Mouse (Mus musculus): ENCODE measurements around the gene Rnasek. TPM values are rescaled to one million over a fixed set of nuclear protein-coding genes. Genes with fewer than 3 reads are reported as not detected.

Gene Rnasek
- total RNA-seq, 2 experiments from 2014 or later: 180 to 182 TPM

DNA sequence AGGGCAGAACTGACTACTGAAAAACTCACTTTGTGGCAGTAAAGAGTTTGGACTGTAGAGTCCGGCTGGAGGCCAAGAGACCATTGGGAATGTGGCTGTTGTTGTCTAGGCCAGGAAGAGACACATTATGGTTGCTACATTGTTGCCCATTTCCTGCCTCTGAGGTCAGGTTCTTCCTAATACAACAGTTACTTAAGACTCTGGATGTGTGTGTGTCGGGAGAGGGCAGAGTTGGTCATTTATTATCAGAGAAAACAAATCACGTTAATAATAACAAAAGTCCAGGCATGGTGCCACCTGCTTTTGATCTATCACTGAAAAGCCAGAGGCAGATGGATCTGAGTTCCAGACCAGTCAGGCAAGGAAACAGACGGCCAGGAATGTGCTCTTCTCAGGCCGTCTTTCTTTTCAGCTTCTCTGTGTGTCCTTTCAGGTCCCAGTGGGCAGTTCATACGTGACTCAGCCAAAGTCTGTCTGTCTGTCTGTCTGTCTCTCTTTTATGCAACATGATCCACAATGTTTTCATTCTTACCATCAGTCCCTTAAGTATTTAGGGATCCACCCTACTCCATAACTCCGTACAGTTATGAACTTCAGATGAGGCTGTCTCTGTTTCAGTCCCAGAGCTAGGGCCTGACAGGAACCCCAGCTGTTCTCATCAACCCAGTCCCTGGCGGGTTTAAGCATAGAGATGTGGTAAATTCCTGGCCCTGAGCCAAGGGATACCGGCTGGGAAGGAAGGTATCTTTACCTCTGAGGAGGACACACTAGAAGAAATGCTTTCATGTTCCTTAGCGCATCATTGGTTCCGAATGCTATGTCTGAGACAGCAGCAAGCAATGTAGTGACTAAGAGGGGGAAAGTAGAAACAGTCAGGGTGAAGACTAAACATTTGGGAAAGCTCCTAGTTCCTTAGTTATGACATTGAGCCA lies 46.0 kb downstream of the Rnasek start:
- DNase-seq: no peak
- intact Hi-C loops (cut with DNase I): no loop called here

DNA sequence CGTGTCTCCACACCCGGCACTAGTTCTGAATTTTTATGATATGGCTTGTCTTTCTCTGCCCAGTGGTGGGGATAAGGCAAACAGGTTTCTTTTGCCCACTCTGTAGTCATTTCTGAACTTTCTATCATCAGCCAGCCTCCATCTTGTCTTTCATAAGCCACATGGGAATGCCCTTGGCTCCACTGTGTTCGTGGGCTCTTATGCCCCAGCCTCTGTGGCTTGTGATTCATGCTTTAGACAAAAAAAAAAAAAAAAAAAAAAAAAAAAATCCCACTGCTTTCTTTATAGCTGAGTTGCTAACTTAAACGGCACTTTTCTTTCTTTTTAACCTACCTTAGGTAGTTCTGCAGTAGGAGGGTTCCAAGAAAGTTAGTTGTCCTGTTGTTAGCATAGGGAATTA lies 47.5 kb downstream of the Rnasek start:
- intact Hi-C loops (cut with DNase I): no loop called here
- no peak for DNase-seq

DNA sequence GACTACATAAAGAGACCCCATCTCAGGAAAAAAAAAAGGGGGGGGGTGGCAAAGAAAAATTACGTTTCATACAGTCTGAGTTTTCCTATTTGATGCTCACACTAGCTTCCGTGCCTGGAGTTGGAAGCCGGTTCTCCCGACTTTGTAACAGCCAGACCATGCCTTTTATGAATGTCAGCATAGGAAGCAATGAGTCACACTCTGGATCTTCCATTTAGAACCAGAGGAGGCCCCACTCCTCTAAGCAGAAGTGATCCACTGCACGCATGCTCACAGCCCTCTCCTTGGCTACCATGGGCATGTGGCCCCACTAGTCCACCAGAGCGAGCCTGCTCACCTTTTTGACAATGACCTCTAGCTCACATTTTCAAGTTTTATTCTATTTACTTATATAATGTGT lies 48.5 kb downstream of the Rnasek start:
- no peak for DNase-seq
- intact Hi-C loops (cut with DNase I): no loop called here

DNA sequence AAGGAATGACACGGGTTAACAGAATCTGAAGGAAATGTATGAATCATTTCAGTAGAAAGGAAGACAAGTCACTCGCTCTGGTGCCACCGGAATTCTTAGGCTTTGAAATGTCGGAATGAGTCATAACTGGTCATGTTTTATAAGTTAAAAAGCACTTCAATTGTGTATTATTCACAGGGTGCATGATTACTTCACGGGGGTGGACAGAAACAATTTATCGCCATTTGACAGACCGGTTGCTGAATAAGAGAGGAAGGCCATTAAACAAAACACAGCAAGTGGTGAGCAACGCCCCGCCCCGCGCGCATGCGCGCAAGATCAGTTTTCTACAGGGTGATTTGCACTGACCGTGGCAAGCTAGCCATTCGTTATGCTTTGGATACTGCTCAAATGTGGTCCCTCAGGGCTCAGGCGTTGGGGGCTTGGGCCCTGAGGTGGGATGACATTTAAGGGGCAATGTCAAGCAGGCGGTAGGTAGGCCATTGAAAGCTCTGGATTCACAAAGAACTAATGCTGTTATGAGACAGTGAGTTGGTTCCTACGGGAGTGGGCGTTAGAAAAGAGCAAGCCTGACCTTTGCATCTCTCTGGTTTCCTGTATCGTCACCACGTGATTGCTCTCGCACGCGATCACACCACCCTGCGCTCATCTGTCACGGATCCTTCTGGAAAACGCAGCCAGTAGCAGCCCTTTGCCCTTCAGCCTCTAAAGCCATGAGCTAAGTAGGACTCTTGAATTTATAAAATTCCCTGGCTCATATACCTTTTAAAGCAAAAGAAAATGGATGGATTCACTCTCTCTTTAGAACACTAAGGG lies 50.1 kb downstream of the Rnasek start:
- DNase-seq: no peak
- intact Hi-C loops (cut with DNase I): no loop called here

Small RNAs within 50 kb of the gene (microRNA-seq; reads per million reads assigned to microRNA genes)
- gene Mir195a (1,253 reads per million, percentile 78 among the genes with 10 or more reads in this experiment), gene Mir497 (not detected), gene Mir497b (not detected)

Other genes with a start within 250 kb of the Rnasek start
- 100 to 1,000 TPM; 303 to 307 TPM for gene Gabarap, start 248.7 kb downstream of the Rnasek start, total RNA-seq (2021)
- 10 to 100 TPM; 46.2 to 48.7 TPM for gene Phf23, start 244.1 kb downstream of the Rnasek start, total RNA-seq (2021)
- gene Dvl2, start 239.2 kb downstream of the Rnasek start, total RNA-seq (2021): 10 to 100 TPM; 38.8 to 40.1 TPM
- 10 to 100 TPM; 44.8 to 45.0 TPM for gene Acadvl, start 224.4 kb downstream of the Rnasek start, total RNA-seq (2021)
- 100 to 1,000 TPM; 496 to 497 TPM for gene Dlg4, start 222.9 kb downstream of the Rnasek start, total RNA-seq (2021)
- 1 to 10 TPM; 3.7 to 3.9 TPM for gene Asgr1, start 185.8 kb downstream of the Rnasek start, total RNA-seq (2021)
- gene Asgr2, start 147.2 kb downstream of the Rnasek start, total RNA-seq (2021): not detected
- under 1 TPM; 0.30 to 0.95 TPM for gene Mgl2, start 109.5 kb downstream of the Rnasek start, total RNA-seq (2021)
- gene Clec10a, start 83.6 kb downstream of the Rnasek start, total RNA-seq (2021): 1 to 10 TPM; 1.3 to 2.9 TPM
- 10 to 100 TPM; 16.8 to 26.8 TPM for gene Slc16a11, start 27.1 kb downstream of the Rnasek start, total RNA-seq (2021)
- gene Slc16a13, start 18.8 kb downstream of the Rnasek start, total RNA-seq (2021): 10 to 100 TPM; 14.8 to 15.2 TPM
- 1 to 10 TPM; 9.1 to 9.3 TPM for gene Bcl6b, start 10.0 kb downstream of the Rnasek start, total RNA-seq (2021)
- 10 to 100 TPM; 64.2 to 73.1 TPM for gene 0610010K14Rik, start 1.9 kb downstream of the Rnasek start, total RNA-seq (2021)
- 1 to 10 TPM; 8.5 to 8.6 TPM for gene Gm21988, start within 50 bp of the Rnasek start, total RNA-seq (2021)
- gene Alox12, start 15.5 kb upstream of the Rnasek start, total RNA-seq (2021): under 1 TPM; 0.18 to 0.40 TPM
- gene Alox12e, start 82.8 kb upstream of the Rnasek start, total RNA-seq (2021): under 1 TPM; 0.26 to 0.42 TPM
- gene Alox15, start 112.2 kb upstream of the Rnasek start, total RNA-seq (2021): not detected
- gene Pelp1, start 170.2 kb upstream of the Rnasek start, total RNA-seq (2021): 10 to 100 TPM; 52.1 to 55.9 TPM
- gene Arrb2, start 192.8 kb upstream of the Rnasek start, total RNA-seq (2021): 10 to 100 TPM; 76.6 to 81.3 TPM
- 10 to 100 TPM; 25.7 to 28.0 TPM for gene Med11, start 212.1 kb upstream of the Rnasek start, total RNA-seq (2021)
- 1 to 10 TPM; 1.2 to 3.7 TPM for gene Zmynd15, start 219.6 kb upstream of the Rnasek start, total RNA-seq (2021)
- under 1 TPM; 0.68 to 0.91 TPM for gene Cxcl16, start 220.1 kb upstream of the Rnasek start, total RNA-seq (2021)

All from left cerebral cortex, postnatal 4 days (tissue).